Mouse (Mus musculus) heart, embryonic 14.5 days (tissue): Measurements from ENCODE around the gene Siglec1. TPM values are rescaled to one million over a fixed set of nuclear protein-coding genes. Genes with fewer than 3 reads are reported as not detected.
A peak's percentile ranks its signal among the peaks of the same experiment; 100 is the strongest.

ENCODE experiments used
- ATAC-seq: fragments of 200-750 bp; cut with Nextera tagmentation; 2 replicates; pipeline ENCODE4 v1.8.0; 2017; ENCODE audit warnings: low read depth, moderate TSS enrichment; ENCODE audit not compliant: insufficient number of reproducible peaks, insufficient read depth, low FRiP score
- H3K27ac ChIP-seq, 2 experiments: fragments of 200-500 bp in 1 of 2; fragments of 300-500 bp in 1 of 2; sonication (generic) in 1 of 2; replicated peaks in 1 of 2; 2 replicates each; pipeline ENCODE4 v1.5.1; 2012 to 2014; ENCODE audit warnings: low read depth in 2 of 2, low read length in 2 of 2, control low read depth in 1 of 2, mild to moderate bottlenecking in 1 of 2, mixed read lengths in 1 of 2; ENCODE audit not compliant: control insufficient read depth in 1 of 2, insufficient read depth in 1 of 2
- H3K27me3 ChIP-seq: fragments of 300-500 bp; sonication (generic); 2 replicates; pipeline ENCODE4 v1.6.1; 2014; ENCODE audit warnings: mild to moderate bottlenecking, low read length, control low read depth; ENCODE audit not compliant: control insufficient read depth, insufficient read depth
- H3K36me3 ChIP-seq: fragments of 300-500 bp; sonication (generic); 2 replicates; pipeline ENCODE4 v1.6.1; 2014; ENCODE audit warnings: mild to moderate bottlenecking, control low read depth, low read length, mixed read lengths; ENCODE audit not compliant: control insufficient read depth, insufficient read depth
- H3K4me1 ChIP-seq, 2 experiments: fragments of 200-500 bp in 1 of 2; fragments of 300-500 bp in 1 of 2; sonication (generic) in 1 of 2; 2 replicates each; pipeline ENCODE4 v1.6.1; 2012 to 2014; ENCODE audit warnings: low read length in 2 of 2, control low read depth in 1 of 2, mixed read lengths in 1 of 2; ENCODE audit not compliant: control insufficient read depth in 2 of 2, insufficient read depth in 2 of 2
- H3K4me2 ChIP-seq: fragments of 300-500 bp; sonication (generic); 2 replicates; pipeline ENCODE4 v1.6.1; 2014; ENCODE audit warnings: mild to moderate bottlenecking, low read length
- H3K4me3 ChIP-seq, 2 experiments: fragments of 200-500 bp in 1 of 2; fragments of 300-500 bp in 1 of 2; sonication (generic) in 1 of 2; 2 replicates each; pipeline ENCODE4 v1.5.1; 2012 to 2014; ENCODE audit warnings: low read length in 2 of 2, mild to moderate bottlenecking in 2 of 2, control low read depth in 1 of 2, low read depth in 1 of 2, moderate library complexity in 1 of 2; ENCODE audit not compliant: control insufficient read depth in 1 of 2, insufficient read depth in 1 of 2
- H3K9ac ChIP-seq: fragments of 300-500 bp; sonication (generic); 2 replicates; pipeline ENCODE4 v1.6.1; 2014; ENCODE audit warnings: mild to moderate bottlenecking, low read length
- H3K9me3 ChIP-seq: fragments of 300-500 bp; sonication (generic); 2 replicates; pipeline ENCODE4 v1.6.1; 2016; ENCODE audit warnings: low read length, control low read depth; ENCODE audit not compliant: control insufficient read depth
- WGBS: fragments of 180-500 bp; shearing (Covaris S2); extraction: QIAGEN DNeasy Blood & Tissue Kit; methylation state at CpG from one replicate; pipeline ENCODE4 v1.1.7; 2014; 5-methylcytosine and 5-hydroxymethylcytosine counted together
- polyA plus RNA-seq: library from polyadenylated mRNA; unstranded; fragments of >200 nt; fragmentation: Nextera tagmentation; extraction: Ambion mirVana; gene quantifications from 2 replicates; pipeline ENCODE4 v1.2.1, GENCODE M21; 2014

The Siglec1 gene
- polyA plus RNA-seq, 1 experiment from 2014 or later = 0.54 TPM

DNA sequence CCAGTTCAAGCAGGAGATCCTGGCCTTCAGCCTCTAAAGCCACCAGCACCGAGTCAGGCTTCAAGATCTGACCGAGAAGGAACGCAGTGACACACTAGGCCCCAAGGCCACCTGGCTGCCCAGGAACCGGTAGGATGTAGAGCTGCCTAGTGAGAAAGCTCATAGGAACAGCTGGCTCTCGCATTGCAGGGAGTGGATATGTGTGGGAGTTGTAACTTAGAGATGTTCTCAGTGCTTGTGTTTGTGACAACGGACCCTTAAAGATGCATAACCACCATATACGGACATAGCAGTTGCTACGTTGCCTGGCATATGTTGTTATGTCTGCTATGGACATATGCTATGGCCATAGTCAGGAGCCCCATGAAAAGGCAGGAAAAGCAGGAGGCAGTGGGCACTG, 27.9 kb downstream of the Siglec1 start:
- H3K4me2 ChIP-seq = no peak overlapping the region
- H3K4me3 ChIP-seq = no peak overlapping the region
- H3K27ac ChIP-seq = 0 out of 4 replicates have a peak overlapping the region, but pooled peaks of 1 of the 2 experiments have one; percentile 2
- no peaks in the 10 kb centered on the region for H3K36me3 ChIP-seq
- peaks cover 42 to 73% of the 10 kb centered on the region in 2 experiments for H3K4me1 ChIP-seq
- H3K9me3 ChIP-seq = no peaks in the 10 kb centered on the region
- ATAC-seq = no peak
- 86% methylated on average over 8 of the region's 8 CpGs for WGBS
- H3K27me3 ChIP-seq = peaks cover 32% of the 10 kb centered on the region
- no peak overlapping the region for H3K9ac ChIP-seq

DNA sequence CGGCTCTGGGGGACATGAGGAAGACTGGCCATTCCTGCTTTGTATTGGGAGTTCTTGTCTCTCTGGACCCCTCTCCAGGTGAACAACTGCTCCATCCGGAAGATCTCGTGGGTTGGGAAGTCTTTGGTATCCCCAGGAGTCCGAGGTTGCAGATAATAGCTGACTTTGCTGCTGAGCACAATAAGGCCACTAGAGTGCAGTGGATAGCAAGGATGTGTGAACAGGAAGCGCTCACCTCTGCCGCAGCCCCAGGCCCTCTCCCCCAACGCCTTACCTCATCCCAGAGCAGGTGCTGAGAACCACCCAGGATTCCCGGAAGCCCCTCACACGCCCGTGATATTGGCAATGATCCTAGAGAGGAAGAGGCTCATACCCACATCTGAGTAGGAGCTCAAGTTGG, 30.4 kb downstream of the Siglec1 start:
- H3K4me2 ChIP-seq = peak overlapping the region; percentile 46
- H3K9me3 ChIP-seq = no peaks in the 10 kb centered on the region
- H3K4me1 ChIP-seq = peaks cover 30 to 53% of the 10 kb centered on the region in 2 experiments
- WGBS = 3% methylated on average over 10 of the region's 10 CpGs
- H3K27me3 ChIP-seq = peaks cover 40% of the 10 kb centered on the region
- no peak for ATAC-seq
- H3K4me3 ChIP-seq = no peak overlapping the region
- no peaks in the 10 kb centered on the region for H3K36me3 ChIP-seq
- H3K27ac ChIP-seq = no peak overlapping the region
- no peak overlapping the region for H3K9ac ChIP-seq

DNA sequence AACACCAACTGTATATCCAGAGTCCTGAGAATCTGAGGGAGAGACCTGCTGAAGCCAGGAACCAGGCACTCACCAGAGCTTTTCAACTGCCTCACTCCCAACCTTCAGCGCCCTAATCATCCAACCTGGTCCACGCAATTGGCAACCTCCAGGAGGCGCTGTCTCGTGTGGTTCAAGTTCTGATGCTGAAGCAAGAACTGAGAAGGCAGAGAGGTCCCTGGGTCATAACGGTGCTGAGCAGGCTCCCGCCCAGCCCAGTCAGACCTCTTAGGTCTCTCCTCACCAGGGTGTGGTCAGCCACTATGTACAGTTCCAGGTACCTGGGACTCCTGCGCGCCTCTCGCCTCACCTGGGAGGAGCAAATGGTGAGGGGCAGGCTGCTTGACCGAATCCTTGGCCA, 30.9 kb downstream of the Siglec1 start:
- no peak for ATAC-seq
- peak overlapping the region; percentile 46 for H3K4me2 ChIP-seq
- peaks cover 45% of the 10 kb centered on the region for H3K27me3 ChIP-seq
- peaks cover 25 to 47% of the 10 kb centered on the region in 2 experiments for H3K4me1 ChIP-seq
- H3K9ac ChIP-seq = no peak overlapping the region
- H3K27ac ChIP-seq = no peak overlapping the region
- 8% methylated on average over 10 of the region's 10 CpGs for WGBS
- no peak overlapping the region for H3K4me3 ChIP-seq
- H3K36me3 ChIP-seq = no peaks in the 10 kb centered on the region
- H3K9me3 ChIP-seq = no peaks in the 10 kb centered on the region

DNA sequence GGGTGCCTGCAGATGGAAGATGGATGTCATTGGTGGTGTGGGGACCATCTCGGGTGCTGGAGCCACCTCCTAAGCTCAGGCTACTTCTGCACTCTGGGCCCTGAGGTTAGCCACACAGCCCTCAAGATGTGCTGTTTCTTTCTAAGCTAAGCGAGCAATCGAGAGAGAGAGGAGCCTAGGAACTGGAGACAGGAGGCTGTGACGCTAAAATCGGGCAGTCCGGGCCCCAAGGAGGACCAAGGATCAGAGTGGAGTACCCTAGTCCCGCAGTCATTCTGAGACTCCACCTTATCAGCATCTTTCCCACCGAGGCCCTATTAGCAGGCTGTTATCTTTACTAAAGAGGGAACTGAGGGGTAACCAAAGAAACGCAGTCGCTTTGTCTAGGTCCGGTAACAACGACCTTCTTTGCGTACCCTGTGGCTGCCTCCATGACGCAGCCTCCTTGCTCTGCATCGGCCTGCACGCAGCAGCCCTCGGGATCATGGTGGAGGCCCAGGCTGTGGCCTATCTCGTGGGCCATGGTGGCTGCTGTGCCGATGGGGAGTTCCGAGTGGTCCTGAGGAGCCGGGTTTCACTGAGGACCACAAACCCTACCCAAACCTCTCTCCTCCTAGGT, 31.8 kb downstream of the Siglec1 start:
- 2% methylated on average over 21 of the region's 21 CpGs for WGBS
- ATAC-seq = no peak
- no peak overlapping the region for H3K27ac ChIP-seq
- no peaks in the 10 kb centered on the region for H3K9me3 ChIP-seq
- H3K4me2 ChIP-seq = peak overlapping the region; percentile 65
- peaks cover 45% of the 10 kb centered on the region for H3K27me3 ChIP-seq
- peak overlapping the region; percentile 21 to 31 for H3K4me3 ChIP-seq
- peak overlapping the region; percentile 40 for H3K9ac ChIP-seq
- no peaks in the 10 kb centered on the region for H3K36me3 ChIP-seq
- peaks cover 16 to 39% of the 10 kb centered on the region in 2 experiments for H3K4me1 ChIP-seq

DNA sequence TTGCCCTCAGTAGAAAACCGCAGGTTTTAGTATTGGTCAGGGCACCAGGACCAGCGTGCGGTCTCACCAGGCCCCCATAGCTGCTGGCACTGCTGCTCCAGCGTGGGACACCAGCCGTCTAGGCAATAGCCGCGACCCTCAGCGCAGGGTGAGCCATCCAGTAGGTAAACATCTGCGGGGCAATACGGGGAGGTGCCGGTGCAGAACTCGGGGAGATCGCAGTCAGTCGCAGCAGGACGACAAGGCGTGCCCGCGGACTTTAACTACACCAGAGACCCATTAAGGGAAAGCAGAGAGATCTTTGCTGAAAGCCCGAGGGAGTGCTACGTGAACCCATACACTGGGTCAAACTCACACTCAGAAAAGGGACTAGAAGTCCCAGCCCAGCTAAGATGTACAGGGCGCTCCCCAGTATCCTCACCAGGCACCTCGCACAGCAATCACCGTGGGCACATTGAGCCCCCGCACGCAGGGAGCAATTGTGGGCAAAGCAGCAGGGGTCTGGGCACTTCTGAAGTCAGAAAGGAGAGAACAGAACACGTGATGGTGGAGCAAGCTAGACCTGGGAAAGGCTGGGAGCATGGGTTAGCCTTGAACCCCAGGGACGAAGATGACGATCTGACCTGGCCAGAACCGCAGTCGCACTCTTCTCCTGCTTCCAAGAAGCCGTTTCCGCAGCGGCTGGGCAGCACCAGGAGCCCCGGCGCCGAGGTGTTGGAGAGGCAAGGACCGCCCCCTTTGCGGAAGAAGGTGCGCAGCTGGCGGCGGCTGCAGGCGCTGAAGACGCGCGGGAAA, 32.5 kb downstream of the Siglec1 start:
- H3K27ac ChIP-seq = no peak overlapping the region
- H3K9ac ChIP-seq = peak overlapping the region; percentile 40; the same call in 1 of the 2 replicates

DNA sequence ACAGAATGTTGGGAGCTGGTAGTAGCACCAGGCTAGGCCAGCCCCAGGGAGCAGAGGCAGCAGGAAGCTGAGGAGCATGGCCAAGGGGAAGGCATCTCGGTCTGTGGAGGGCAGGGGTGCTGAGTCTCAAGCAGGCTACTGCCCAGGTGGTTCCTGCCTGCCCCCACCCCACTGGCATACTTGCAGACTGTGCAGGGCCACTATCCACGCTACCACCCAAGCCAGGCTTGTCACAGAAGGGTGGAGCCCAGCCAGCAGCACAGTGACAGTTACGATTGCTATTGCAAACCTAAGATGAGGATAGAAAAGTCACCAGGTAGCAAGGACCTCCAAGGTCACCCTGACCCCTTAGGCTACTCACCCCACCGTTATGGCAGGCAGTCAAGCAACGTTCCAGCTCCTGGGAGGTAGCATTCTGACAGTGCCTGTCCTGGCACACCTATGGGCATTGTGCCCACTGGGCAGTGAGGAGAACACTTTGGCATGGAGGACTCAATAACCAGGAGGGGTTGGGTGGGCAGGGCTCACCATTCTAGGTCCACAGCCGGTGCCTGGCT, 33.6 kb downstream of the Siglec1 start:
- Histone ChIP-seq H3K4me3 (no peak overlapping the region), H3K4me1 (peaks cover 8 to 31% of the 10 kb centered on the region in 2 experiments; a peak in 3 of 4 replicates), H3K27me3 (peaks cover 45% of the 10 kb centered on the region), H3K4me2 (no peak overlapping the region), H3K9ac (no peak overlapping the region), H3K27ac (no peak overlapping the region), H3K9me3 (no peaks in the 10 kb centered on the region), H3K36me3 (no peaks in the 10 kb centered on the region)
- WGBS = 64% methylated on average over 6 of the region's 6 CpGs
- no peak for ATAC-seq

More for the DNA sequence above, 32.5 kb downstream of the Siglec1 start:
- WGBS = 5% methylated on average over 45 of the region's 45 CpGs
- ATAC-seq = no peak
- Histone ChIP-seq H3K4me2 (peak overlapping the region; percentile 65), H3K27me3 (peaks cover 45% of the 10 kb centered on the region), H3K4me3 (peak overlapping the region; percentile 21 to 31), H3K9me3 (no peaks in the 10 kb centered on the region), H3K36me3 (no peaks in the 10 kb centered on the region), H3K4me1 (peaks cover 9 to 33% of the 10 kb centered on the region in 2 experiments)

DNA sequence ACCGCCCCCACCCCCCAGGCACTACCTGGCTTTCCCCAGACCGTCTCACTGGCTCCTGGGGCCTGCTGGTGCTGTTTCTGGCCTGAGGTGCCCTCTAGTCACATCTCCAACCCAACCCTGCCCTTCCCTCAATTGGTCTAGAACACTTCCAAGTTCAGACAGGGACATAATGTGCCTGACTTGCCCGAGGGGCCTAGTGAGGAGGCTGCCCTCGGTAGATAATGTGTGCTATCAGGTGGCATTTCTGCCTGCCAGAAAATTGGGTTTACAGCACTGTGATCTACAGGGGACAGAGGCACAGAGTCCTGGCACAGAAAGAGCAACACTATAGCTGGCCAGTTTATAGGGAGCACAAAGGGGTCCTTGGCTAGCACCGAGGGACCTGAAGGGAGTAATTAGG, 34.5 kb downstream of the Siglec1 start:
- Histone ChIP-seq H3K9me3 (no peaks in the 10 kb centered on the region), H3K4me3 (no peak overlapping the region), H3K27me3 (peaks cover 45% of the 10 kb centered on the region), H3K4me2 (no peak overlapping the region), H3K27ac (no peak overlapping the region), H3K9ac (no peak overlapping the region), H3K36me3 (no peaks in the 10 kb centered on the region), H3K4me1 (peaks cover 8 to 31% of the 10 kb centered on the region in 2 experiments; a peak in 3 of 4 replicates)
- 68% methylated on average over 5 of the region's 5 CpGs for WGBS
- no peak for ATAC-seq
